Mouse (Mus musculus) testis, postnatal 10 days (tissue): ENCODE results near the gene Cda.
"Not testable (repeated sequence)": the region's sequence is repeated elsewhere in the genome, so short reads cannot be mapped to it uniquely, and the experiment has no call there.

Experiments
- DNase-seq: peaks from one replicate; pipeline ENCODE4 v3.0.0; 2021; ENCODE audit warnings: low spot score

The Cda gene

GRCm38 (mm10) chr4:138335036-138335435 lies 32.8 kb downstream of the Cda start:
- no peak for DNase-seq

GRCm38 (mm10) chr4:138333135-138333534 lies 34.7 kb downstream of the Cda start:
- no peak for DNase-seq

DNA sequence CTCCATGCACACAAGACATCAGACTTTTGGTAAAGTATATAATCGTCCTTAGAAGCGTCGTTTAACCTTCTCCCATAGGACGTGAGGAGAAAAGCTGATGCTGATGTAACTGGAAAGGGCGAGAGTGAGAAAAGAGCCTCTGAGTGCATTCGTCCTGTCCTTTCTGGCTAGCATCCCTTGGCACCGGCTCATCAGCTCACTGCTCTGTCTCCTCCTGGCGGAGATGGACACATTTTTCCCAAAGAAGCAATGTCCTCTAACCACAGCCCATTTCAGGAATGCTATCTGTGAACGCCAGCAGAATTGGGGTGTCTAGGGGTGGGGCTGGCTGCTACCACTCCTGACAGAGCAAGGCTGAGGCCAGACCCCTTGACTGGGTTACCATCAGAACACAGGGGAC lies 36.1 kb downstream of the Cda start:
- peak; percentile 55 for DNase-seq

DNA sequence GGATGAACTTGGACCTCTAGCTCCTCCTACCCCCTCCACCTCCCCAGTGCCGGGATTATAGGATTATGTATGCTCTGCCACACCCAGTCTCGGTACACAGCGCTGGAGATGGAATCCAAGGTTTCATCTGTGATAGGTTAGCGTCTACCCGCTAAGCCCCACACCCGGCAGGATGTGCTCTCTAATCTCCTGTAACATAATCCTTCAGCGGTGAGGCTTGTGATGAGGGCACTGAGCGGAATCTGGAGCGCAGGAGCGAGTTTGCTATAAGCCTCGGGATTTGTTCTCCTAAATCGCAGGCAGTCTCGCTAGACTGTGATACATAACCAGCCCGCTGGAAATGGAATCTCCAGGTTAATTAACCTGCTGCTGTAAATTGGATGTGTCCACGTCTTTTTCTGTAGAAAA lies 37.5 kb downstream of the Cda start:
- DNase-seq = peak; percentile 41

DNA sequence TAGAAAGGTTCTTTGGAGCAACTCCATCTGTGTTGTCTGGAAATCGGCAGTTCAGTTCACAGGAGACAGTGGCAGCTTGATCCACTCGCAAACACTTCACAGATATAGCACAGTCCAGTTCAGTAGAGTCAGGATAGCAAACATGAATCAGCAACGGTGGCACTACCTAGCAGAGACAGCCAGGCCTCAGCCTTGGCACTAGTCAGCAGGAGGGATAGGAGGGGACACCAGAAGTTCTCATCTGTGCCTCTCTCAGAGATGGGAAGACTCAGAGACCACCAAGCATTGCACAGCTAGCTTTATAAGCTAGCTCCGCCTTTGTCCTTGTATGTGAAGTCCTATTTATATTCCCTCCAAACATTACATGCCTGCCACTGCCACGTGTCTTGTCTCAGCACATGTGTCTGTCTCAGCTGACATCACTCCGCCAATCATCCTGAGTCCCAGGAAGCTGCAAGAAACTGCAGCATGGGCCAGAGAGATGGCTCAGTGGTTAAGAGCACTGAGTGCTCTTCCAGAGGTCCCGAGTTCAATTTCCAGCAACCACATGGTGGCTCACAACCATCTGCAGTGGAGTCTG lies 39.8 kb downstream of the Cda start:
- DNase-seq = no peak

DNA sequence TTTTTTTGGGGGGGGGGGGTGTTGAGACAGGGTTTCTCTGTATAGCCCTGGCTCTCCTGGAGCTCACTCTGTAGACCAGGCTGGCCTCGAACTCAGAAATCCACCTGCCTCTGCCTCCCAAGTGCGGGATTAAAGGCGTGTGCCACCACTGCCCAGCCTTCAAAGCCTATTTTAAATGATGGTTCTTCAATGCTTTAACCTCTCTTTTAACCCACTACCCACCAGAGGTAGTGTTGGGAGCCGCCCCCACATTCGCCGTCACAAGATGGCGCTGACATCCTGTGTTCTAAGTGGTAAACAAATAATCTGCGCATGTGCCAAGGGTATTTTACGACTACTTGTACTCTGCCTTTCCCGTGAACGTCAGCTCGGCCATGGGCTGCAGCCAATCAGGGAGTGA lies 40.6 kb downstream of the Cda start:
- DNase-seq = not testable (repeated sequence)

GRCm38 (mm10) chr4:138326077-138326695 lies 41.6 kb downstream of the Cda start, which contains the start of gene Pink1:
Gene Pink1, minus strand, starts transcription at chr4:138326307.
- DNase-seq = peak; percentile 95

GRCm38 (mm10) chr4:138325466-138326076 lies 42.2 kb downstream of the Cda start:
- peak; percentile 99 for DNase-seq

DNA sequence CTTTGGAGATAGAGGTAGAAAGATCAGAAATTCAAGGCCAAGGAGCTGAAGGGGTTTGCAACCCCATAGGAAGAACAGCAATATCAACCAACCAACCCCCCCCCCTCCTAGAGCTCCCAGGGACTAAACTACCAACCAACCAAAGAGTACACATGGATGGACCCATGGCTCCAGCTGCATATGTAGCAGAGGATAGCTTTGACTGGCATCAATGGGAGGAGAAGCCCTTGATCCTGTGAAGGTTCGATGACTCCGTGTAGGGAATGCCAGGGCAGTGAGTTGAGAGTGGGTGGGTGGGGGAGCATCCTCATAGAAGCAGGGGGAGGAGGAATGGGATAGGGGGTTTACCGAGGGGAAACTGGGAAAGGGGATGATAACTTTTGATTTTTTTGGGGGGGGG lies 43.3 kb downstream of the Cda start:
- no peak for DNase-seq

- no peak for DNase-seq
These were observed 44.0 kb downstream of the Cda start for GRCm38 (mm10) chr4:138323753-138324152.

DNA sequence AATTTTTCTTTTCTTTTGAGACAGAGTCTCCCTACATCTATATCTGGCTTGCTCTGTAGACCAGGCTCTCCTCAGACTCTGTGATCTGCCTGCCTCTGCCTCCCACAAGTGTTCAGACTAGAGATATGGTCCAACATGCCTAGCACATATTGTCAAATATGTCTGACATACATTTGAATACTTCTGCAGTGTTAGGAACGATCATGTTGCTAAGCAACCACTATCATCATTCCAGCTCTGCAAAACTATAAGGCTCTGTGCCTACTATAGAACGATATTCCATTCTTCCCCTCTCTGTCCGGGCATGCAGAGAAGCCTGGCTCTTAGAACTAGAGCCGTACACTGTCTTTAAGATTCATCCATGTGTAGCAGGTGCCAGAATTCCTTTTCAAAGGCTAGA lies 45.1 kb downstream of the Cda start:
- no peak for DNase-seq

GRCm38 (mm10) chr4:138321488-138321887 lies 46.3 kb downstream of the Cda start:
- DNase-seq = peak; percentile 55

- peak; percentile 41 for DNase-seq
These were observed 47.1 kb downstream of the Cda start for GRCm38 (mm10) chr4:138320711-138321110.

- peak; percentile 89 for DNase-seq
These were observed 48.3 kb downstream of the Cda start for GRCm38 (mm10) chr4:138319508-138319907.

- peak; percentile 77 for DNase-seq
These were observed 49.1 kb downstream of the Cda start for GRCm38 (mm10) chr4:138318509-138319266.

DNA sequence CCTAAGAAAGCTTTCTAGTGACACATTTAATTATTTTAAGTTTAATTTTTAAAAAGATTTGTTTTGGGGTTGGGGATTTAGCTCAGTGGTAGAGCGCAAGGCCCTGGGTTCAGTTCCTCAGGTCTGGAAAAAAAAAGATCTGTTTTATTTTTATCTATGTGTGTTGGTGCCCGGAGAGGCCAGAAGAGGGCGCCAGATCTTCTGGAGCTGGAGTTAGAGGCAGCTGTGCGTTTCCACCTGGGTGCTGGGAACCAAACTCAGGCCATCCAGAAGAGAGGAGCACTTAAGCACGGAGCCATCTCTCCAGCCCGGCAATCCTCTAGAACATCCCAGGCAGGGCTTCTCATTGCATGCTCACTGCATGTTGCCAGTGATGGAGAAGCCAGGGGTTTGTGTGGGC lies 51.4 kb downstream of the Cda start:
- no peak for DNase-seq

- no peak for DNase-seq
These were observed 52.0 kb downstream of the Cda start for GRCm38 (mm10) chr4:138315781-138316180.

GRCm38 (mm10) chr4:138313795-138314194 lies 54.0 kb downstream of the Cda start:
- DNase-seq = no peak

DNA sequence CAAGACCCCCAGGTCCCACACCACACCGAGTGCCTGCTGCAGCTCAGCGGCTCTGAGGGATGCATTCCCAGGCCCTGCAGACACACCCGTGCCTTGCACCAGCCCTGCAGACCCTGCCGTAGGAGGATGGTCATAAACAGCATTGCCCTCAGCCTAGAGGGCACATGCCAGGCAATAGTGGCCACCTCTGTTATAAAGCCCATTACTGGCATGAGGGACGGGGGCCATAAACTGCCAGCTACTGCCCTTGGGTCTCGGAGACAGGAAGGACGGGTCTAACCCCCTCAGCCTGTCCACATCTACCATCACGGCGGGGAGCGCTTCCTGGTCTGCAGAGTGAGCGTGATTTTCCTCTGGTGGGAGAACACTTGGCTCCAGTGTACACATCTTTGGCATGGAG lies 54.8 kb downstream of the Cda start:
- no peak for DNase-seq

GRCm38 (mm10) chr4:138312105-138312504 lies 55.7 kb downstream of the Cda start:
- no peak for DNase-seq

GRCm38 (mm10) chr4:138311595-138311994 lies 56.2 kb downstream of the Cda start:
- DNase-seq = peak; percentile 74

DNA sequence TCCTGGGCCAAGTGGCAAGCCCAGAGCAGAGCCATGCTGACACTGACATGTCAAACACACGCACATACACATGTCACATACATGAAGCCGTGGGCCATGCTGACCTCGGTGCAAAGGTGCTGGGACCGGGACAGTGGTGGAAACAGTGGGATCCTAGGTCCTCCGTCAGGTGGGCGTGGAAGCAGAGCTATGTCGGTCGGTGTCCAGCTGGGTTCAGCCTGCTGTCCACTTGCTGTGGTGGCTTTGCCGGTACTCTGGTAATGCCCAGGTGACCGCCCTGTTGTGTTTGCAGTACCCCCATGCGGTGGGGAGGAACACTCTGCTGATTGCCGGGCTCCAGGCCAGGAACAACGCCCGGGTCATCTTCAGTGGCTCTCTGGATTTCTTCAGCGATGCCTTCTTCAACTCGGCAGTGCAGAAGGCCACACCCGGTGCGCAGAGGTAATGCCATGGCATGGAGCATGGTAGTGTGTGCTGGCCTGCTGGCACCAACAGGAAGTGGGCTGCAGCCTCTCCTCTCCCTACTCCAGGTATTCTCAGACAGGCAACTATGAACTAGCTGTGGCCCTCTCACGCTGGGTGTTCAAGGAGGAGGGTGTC lies 57.4 kb downstream of the Cda start:
- DNase-seq = no peak
